Mouse (Mus musculus) small intestine, adult 2 months (tissue): ENCODE measurements at regions not wholly inside any gene's neighbourhood (a gene's known extent, or its start where the extent isn't known, plus 50 kb on each side); places are given as distances from the start of the nearest gene placed in this dataset.

ENCODE experiments used
- CTCF ChIP-seq: fragments of 200-500 bp; IDR thresholded peaks from 2 replicates; pipeline ENCODE4 v1.5.1; 2012; ENCODE audit warnings: low read depth, mild to moderate bottlenecking, control low read depth, inconsistent platforms, low read length, moderate library complexity, mixed read lengths; ENCODE audit not compliant: insufficient replicate concordance, insufficient read length; ENCODE audit errors: extremely low read depth
- POLR2A ChIP-seq: fragments of 200-500 bp; IDR thresholded peaks from 2 replicates; pipeline ENCODE4 v1.6.1; 2012; ENCODE audit warnings: low read depth, mild to moderate bottlenecking, control low read depth, inconsistent platforms, low read length, moderate library complexity

DNA sequence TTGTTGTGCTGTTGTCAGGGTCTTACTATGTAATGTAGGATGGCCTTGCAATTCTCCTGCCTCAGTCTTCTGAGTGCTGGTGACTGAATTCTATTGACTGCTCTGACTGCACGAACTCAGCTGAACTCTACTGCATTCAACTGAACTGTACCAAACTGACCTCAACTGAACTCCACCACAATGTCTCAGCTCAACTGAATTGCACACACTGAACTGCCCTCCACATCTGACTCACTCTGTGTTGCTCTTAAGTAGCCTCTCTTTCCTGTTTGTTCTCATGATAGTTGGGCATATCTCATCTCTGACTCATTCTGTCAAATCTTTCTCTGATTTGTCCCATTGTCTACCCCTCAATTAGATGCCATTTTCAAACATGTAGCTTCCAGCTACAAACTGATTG, 306.1 kb downstream of the Hace1 start:
- TF ChIP-seq POLR2A (no peak), CTCF (no peak)
